Mouse (Mus musculus) heart, embryonic 13.5 days (tissue): ENCODE results near the gene Areg. TPM values are rescaled to one million over a fixed set of nuclear protein-coding genes. Genes with fewer than 3 reads are reported as not detected.

Experiments
- ATAC-seq: fragments of 200-750 bp; cut with Nextera tagmentation; 2 replicates; pipeline ENCODE4 v1.8.0; 2017; ENCODE audit warnings: moderate TSS enrichment; ENCODE audit not compliant: insufficient number of reproducible peaks, low FRiP score, low TSS enrichment; ENCODE audit errors: extremely low read depth
- H3K27ac ChIP-seq: fragments of 300-500 bp; sonication (generic); replicated peaks from 2 replicates; pipeline ENCODE4 v1.5.1; 2015; ENCODE audit warnings: moderate library complexity, mild to moderate bottlenecking, inconsistent platforms
- H3K27me3 ChIP-seq: fragments of 300-500 bp; sonication (generic); replicated peaks from 2 replicates; pipeline ENCODE4 v1.6.1; 2015; ENCODE audit warnings: mild to moderate bottlenecking, inconsistent platforms
- H3K36me3 ChIP-seq: fragments of 300-500 bp; sonication (generic); 2 replicates; pipeline ENCODE4 v1.6.1; 2015; ENCODE audit warnings: mild to moderate bottlenecking, inconsistent platforms
- H3K4me1 ChIP-seq: fragments of 300-500 bp; sonication (generic); 2 replicates; pipeline ENCODE4 v1.6.1; 2015; ENCODE audit warnings: inconsistent platforms
- H3K4me2 ChIP-seq: fragments of 300-500 bp; sonication (generic); 2 replicates; pipeline ENCODE4 v1.6.1; 2015; ENCODE audit warnings: inconsistent platforms, mild to moderate bottlenecking, moderate library complexity
- H3K4me3 ChIP-seq: fragments of 300-500 bp; sonication (generic); 2 replicates; pipeline ENCODE4 v1.5.1; 2015; ENCODE audit warnings: moderate library complexity, mild to moderate bottlenecking, inconsistent platforms
- H3K9ac ChIP-seq: fragments of 300-500 bp; sonication (generic); 2 replicates; pipeline ENCODE4 v1.6.1; 2015; ENCODE audit warnings: inconsistent platforms, mild to moderate bottlenecking, moderate library complexity
- H3K9me3 ChIP-seq: fragments of 300-500 bp; sonication (generic); 2 replicates; pipeline ENCODE4 v1.6.1; 2016; ENCODE audit warnings: inconsistent platforms
- WGBS: fragments of 180-500 bp; shearing (Covaris S2); methylation state at CpG from one replicate; pipeline ENCODE4 v1.1.7; 2015; ENCODE audit warnings: mixed read lengths; 5-methylcytosine and 5-hydroxymethylcytosine counted together
- polyA plus RNA-seq: library from polyadenylated mRNA; unstranded; fragments of >200 nt; fragmentation: Nextera tagmentation; extraction: Ambion mirVana; gene quantifications from 2 replicates; pipeline ENCODE4 v1.2.1, GENCODE M21; 2015

Areg gene
- polyA plus RNA-seq, 1 experiment from 2014 or later: 0.20 TPM

DNA sequence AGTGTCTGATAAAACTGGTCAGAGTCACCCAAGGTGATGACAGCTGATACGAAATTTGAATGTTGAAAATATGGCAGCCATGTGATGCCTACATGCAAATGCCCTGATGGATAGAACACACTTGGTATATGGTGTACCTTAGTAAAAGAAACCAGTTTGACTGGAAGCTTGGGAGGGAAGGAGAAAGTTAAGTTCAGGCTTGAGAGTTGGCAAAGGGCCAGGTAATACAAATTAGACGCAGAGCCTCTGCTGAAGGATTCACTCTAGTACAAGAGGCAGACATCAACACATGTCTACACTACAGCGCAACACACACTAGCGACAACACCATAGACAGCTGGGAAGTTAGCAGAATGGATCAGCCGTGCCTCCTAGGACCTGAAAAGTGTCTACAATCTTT is 27.2 kb downstream of the Areg start:
- H3K4me1 ChIP-seq: no peaks in the 10 kb centered on the region
- H3K36me3 ChIP-seq: no peaks in the 10 kb centered on the region
- no peak overlapping the region for H3K4me2 ChIP-seq
- no peak for ATAC-seq
- no peaks in the 10 kb centered on the region for H3K27me3 ChIP-seq
- WGBS: 57% methylated on average over 5 of the region's 5 CpGs
- no peak overlapping the region for H3K4me3 ChIP-seq
- H3K9ac ChIP-seq: no peak overlapping the region
- no peaks in the 10 kb centered on the region for H3K9me3 ChIP-seq
- H3K27ac ChIP-seq: no peak overlapping the region

DNA sequence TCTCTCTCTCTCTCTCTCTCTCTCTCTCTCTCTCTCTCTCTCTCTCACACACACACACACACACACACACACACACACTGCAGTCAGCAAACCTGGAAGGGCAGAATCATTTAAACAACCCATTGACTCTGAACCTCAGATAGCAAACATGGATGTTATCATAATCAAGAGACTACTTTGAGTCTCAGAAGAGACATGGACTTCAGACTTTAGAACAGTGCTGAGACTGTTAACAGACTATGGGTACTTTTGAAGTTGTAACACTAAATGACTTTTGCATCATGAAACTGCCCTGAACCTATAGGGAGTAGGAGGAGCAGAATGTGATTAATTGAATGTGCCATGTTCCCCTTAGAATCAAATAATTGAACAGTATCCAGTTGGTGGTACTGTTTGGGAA is 37.0 kb downstream of the Areg start:
- Histone ChIP-seq H3K4me1 (no peaks in the 10 kb centered on the region), H3K9me3 (no peaks in the 10 kb centered on the region), H3K27me3 (no peaks in the 10 kb centered on the region), H3K27ac (no peak overlapping the region), H3K4me3 (no peak overlapping the region), H3K36me3 (no peaks in the 10 kb centered on the region), H3K4me2 (no peak overlapping the region), H3K9ac (no peak overlapping the region)
- no peak for ATAC-seq

DNA sequence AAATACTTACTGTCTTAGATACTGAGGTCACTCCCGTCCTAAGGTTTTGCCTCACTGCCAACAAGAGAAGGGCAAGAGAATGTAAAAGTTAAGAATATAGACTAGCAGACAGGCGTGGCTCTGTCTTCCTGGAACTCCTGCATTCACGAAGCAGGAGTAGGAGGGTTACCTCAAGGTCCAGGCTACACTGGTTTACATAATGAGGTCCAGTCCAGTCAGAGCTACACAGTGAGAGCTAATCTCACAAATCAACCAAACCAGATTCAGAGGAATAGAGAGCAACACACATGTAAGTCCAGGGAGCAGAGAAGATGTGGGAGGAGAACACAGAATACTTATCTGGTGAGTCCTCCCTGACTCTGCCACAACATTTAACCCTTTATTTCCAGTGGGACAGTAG is 55.2 kb downstream of the Areg start:
- ATAC-seq: no peak
- Histone ChIP-seq H3K4me1 (no peaks in the 10 kb centered on the region; the same call in 1 of the 2 replicates), H3K4me2 (no peak overlapping the region), H3K9me3 (no peaks in the 10 kb centered on the region), H3K36me3 (no peaks in the 10 kb centered on the region), H3K27me3 (no peaks in the 10 kb centered on the region), H3K27ac (no peak overlapping the region), H3K9ac (no peak overlapping the region), H3K4me3 (no peak overlapping the region)
- 72% methylated on average over 3 of the region's 3 CpGs for WGBS

Other genes starting within 250 kb of the Areg start
- gene Cxcl1, start 248.4 kb upstream of the Areg start, polyA plus RNA-seq: 0.45 and 0.69 TPM in 2 replicates
- not detected in 2 replicates for gene Cxcl2, start 235.7 kb upstream of the Areg start, polyA plus RNA-seq
- gene Mthfd2l, start 208.5 kb upstream of the Areg start, polyA plus RNA-seq: 28.1 and 31.3 TPM in 2 replicates
- 0.13 and 0.16 TPM in 2 replicates for gene Epgn, start 112.1 kb upstream of the Areg start, polyA plus RNA-seq
- 0.07 and 0.09 TPM in 2 replicates for gene Ereg, start 65.0 kb upstream of the Areg start, polyA plus RNA-seq